Mouse (Mus musculus) brown adipose tissue, adult 24 weeks (tissue): Measurements from ENCODE around the gene Nostrin. TPM values are rescaled to one million over a fixed set of nuclear protein-coding genes. Genes with fewer than 3 reads are reported as not detected.

Experiments
- H3K27ac ChIP-seq: fragments of 200-500 bp; replicated peaks from 2 replicates; pipeline ENCODE4 v1.5.1; 2012; ENCODE audit warnings: low read depth, mild to moderate bottlenecking, low read length
- H3K4me1 ChIP-seq: fragments of 200-500 bp; 2 replicates; pipeline ENCODE4 v1.6.1; 2012; ENCODE audit warnings: low read length, mixed read lengths; ENCODE audit not compliant: control insufficient read depth, insufficient read depth, insufficient read length
- H3K4me3 ChIP-seq: fragments of 200-500 bp; 2 replicates; pipeline ENCODE4 v1.5.1; 2012; ENCODE audit warnings: low read depth, mild to moderate bottlenecking, low read length, moderate library complexity; ENCODE audit not compliant: insufficient read depth
- polyA plus RNA-seq: library from polyadenylated mRNA; stranded (reverse); fragments of >200 nt; gene quantifications from 2 replicates; pipeline ENCODE4 v1.2.4, GENCODE M21; 2012; ENCODE audit not compliant: missing spikeins, insufficient read depth, insufficient read length

Gene Nostrin
- polyA plus RNA-seq, 1 experiment, result 3.6 TPM

GRCm38 (mm10) chr2:69115921-69116320 lies 19.7 kb upstream of the Nostrin start:
- H3K27ac ChIP-seq, result no peak overlapping the region
- H3K4me1 ChIP-seq, result peaks cover 2% of the 10 kb centered on the region; the same call in 1 of the 2 replicates
- no peak overlapping the region for H3K4me3 ChIP-seq

GRCm38 (mm10) chr2:69116767-69117166 lies 18.8 kb upstream of the Nostrin start:
- H3K4me1 ChIP-seq, result peaks cover 2% of the 10 kb centered on the region; the same call in 1 of the 2 replicates
- no peak overlapping the region for H3K4me3 ChIP-seq
- no peak overlapping the region for H3K27ac ChIP-seq

GRCm38 (mm10) chr2:69118994-69119393 lies 16.6 kb upstream of the Nostrin start:
- Histone ChIP-seq H3K4me3 (no peak overlapping the region), H3K4me1 (no peaks in the 10 kb centered on the region), H3K27ac (no peak overlapping the region)

- Histone ChIP-seq H3K4me3 (no peak overlapping the region), H3K4me1 (no peaks in the 10 kb centered on the region), H3K27ac (no peak overlapping the region)
Measured at GRCm38 (mm10) chr2:69119718-69120117, 15.9 kb upstream of the Nostrin start.

- no peak overlapping the region for H3K4me3 ChIP-seq
- no peak overlapping the region for H3K27ac ChIP-seq
- no peaks in the 10 kb centered on the region for H3K4me1 ChIP-seq
Measured at GRCm38 (mm10) chr2:69121681-69122080, 13.9 kb upstream of the Nostrin start.

GRCm38 (mm10) chr2:69125425-69125824 lies 10.2 kb upstream of the Nostrin start:
- peaks cover 11% of the 10 kb centered on the region for H3K4me1 ChIP-seq
- H3K4me3 ChIP-seq, result no peak overlapping the region
- H3K27ac ChIP-seq, result no peak overlapping the region

GRCm38 (mm10) chr2:69128321-69128720 lies 7.3 kb upstream of the Nostrin start:
- H3K4me1 ChIP-seq, result peaks cover 11% of the 10 kb centered on the region
- H3K4me3 ChIP-seq, result no peak overlapping the region
- H3K27ac ChIP-seq, result 0 out of 2 replicates have a peak overlapping the region, but pooled peaks have one; percentile 21

GRCm38 (mm10) chr2:69128921-69129395 lies 6.6 kb upstream of the Nostrin start:
- peak overlapping the region; percentile 45 for H3K27ac ChIP-seq
- H3K4me3 ChIP-seq, result peak overlapping the region; percentile 12; the same call in 1 of the 2 replicates
- H3K4me1 ChIP-seq, result peaks cover 11% of the 10 kb centered on the region

GRCm38 (mm10) chr2:69129425-69130210 lies 6.0 kb upstream of the Nostrin start:
- H3K4me3 ChIP-seq, result no peak overlapping the region
- peak overlapping the region; percentile 45 for H3K27ac ChIP-seq
- H3K4me1 ChIP-seq, result peaks cover 11% of the 10 kb centered on the region

- Histone ChIP-seq H3K4me3 (no peak overlapping the region), H3K4me1 (peaks cover 14% of the 10 kb centered on the region), H3K27ac (no peak overlapping the region)
Measured at GRCm38 (mm10) chr2:69132046-69132445, 3.6 kb upstream of the Nostrin start.

GRCm38 (mm10) chr2:69132488-69133040 lies 3.0 kb upstream of the Nostrin start:
- no peak overlapping the region for H3K4me3 ChIP-seq
- no peak overlapping the region for H3K27ac ChIP-seq
- H3K4me1 ChIP-seq, result peaks cover 14% of the 10 kb centered on the region

GRCm38 (mm10) chr2:69134186-69134585 lies 1.4 kb upstream of the Nostrin start:
- Histone ChIP-seq H3K4me3 (no peak overlapping the region), H3K27ac (no peak overlapping the region), H3K4me1 (peaks cover 8% of the 10 kb centered on the region; the same call in 1 of the 2 replicates)

GRCm38 (mm10) chr2:69134937-69135336 lies 663 bp upstream of the Nostrin start:
- Histone ChIP-seq H3K27ac (peak overlapping the region; percentile 39; the same call in 1 of the 2 replicates), H3K4me1 (peaks cover 4% of the 10 kb centered on the region; the same call in 1 of the 2 replicates), H3K4me3 (no peak overlapping the region)

- H3K27ac ChIP-seq, result peak overlapping the region; percentile 34
- H3K4me1 ChIP-seq, result peaks cover 4% of the 10 kb centered on the region; the same call in 1 of the 2 replicates
- H3K4me3 ChIP-seq, result peak overlapping the region; percentile 31
Measured at GRCm38 (mm10) chr2:69137406-69138084, 1.9 kb downstream of the Nostrin start.

GRCm38 (mm10) chr2:69138759-69139158 lies 3.2 kb downstream of the Nostrin start:
- H3K4me1 ChIP-seq, result peaks cover 4% of the 10 kb centered on the region; the same call in 1 of the 2 replicates
- no peak overlapping the region for H3K4me3 ChIP-seq
- H3K27ac ChIP-seq, result no peak overlapping the region
